Mouse (Mus musculus): ENCODE measurements at regions not wholly inside any gene's neighbourhood (a gene's known extent, or its start where the extent isn't known, plus 50 kb on each side); places are given as distances from the start of the nearest gene placed in this dataset.

- H3K36me3 ChIP-seq (ENCODE audit: control insufficient read depth, insufficient read depth, low read length), result no peaks in the 10 kb centered on the region
- H3K4me2 ChIP-seq, result no peak overlapping the region
- no peak overlapping the region for H3K9ac ChIP-seq (ENCODE audit: low read depth, low read length)
- 75% methylated on average over 5 of the region's 5 CpGs for WGBS (ENCODE audit: insufficient replicate concordance)
- H3K4me3 ChIP-seq (ENCODE audit: low read depth, low read length), result no peak overlapping the region
- H3K4me1 ChIP-seq (ENCODE audit: control insufficient read depth, insufficient read depth, low read length), result no peaks in the 10 kb centered on the region
- no peaks in the 10 kb centered on the region for H3K27me3 ChIP-seq (ENCODE audit: control insufficient read depth, insufficient read depth, low read length)
- no peaks in the 10 kb centered on the region for H3K9me3 ChIP-seq (replicated peaks; ENCODE audit: control insufficient read depth, low read length)
- H3K27ac ChIP-seq (ENCODE audit: low read depth, low read length), result no peak overlapping the region
- no peak for ATAC-seq (replicated peaks; ENCODE audit: insufficient number of reproducible peaks, low FRiP score, low TSS enrichment)
These were observed 168.6 kb upstream of the Dmrta1 start for GRCm38 (mm10) chr4:89510593-89510992.

DNA sequence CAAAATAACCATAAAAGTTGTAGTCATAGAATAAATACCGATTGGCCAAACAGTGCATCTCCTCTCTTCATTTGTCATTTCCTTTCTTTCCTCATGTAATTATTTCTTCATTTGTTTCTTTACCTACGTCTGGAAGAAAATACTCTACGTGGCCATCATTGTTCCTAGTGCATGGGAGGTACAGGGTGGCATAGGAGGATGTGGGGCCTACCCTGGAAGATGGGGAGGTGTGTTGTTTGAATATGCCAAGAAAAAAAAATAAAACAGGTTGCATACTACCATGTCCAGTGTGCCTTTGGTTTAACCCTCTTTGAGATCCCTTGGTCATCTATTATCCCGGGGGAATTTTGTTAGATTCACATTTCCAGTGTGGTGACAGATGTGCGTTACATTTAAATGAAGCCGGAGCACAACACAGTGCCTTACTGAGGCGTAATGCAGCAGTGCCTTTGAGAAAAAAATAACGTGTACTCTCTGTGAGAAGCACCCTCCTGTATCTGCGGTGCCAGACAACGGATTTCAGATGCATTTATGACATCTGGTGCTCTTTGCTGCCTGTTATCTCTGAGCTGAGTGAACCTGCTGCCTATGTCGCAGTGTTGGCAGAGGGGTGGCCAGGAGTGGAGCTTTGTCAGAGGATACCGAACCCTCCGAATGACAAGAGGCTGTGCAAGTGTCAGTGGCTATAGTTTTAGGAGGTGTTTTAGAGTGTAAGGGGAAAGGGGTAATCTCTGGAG, 169.4 kb upstream of the Dmrta1 start:
- no peak overlapping the region for H3K9ac ChIP-seq (ENCODE audit: low read depth, low read length)
- no peak overlapping the region for H3K4me3 ChIP-seq (ENCODE audit: low read depth, low read length)
- no peak overlapping the region for H3K27ac ChIP-seq (ENCODE audit: low read depth, low read length)
- no peaks in the 10 kb centered on the region for H3K4me1 ChIP-seq (ENCODE audit: control insufficient read depth, insufficient read depth, low read length)
- 71% methylated on average over 13 of the region's 13 CpGs for WGBS (ENCODE audit: insufficient replicate concordance)
- no peaks in the 10 kb centered on the region for H3K36me3 ChIP-seq (ENCODE audit: control insufficient read depth, insufficient read depth, low read length)
- no peak for ATAC-seq (replicated peaks; ENCODE audit: insufficient number of reproducible peaks, low FRiP score, low TSS enrichment)
- no peaks in the 10 kb centered on the region for H3K27me3 ChIP-seq (ENCODE audit: control insufficient read depth, insufficient read depth, low read length)
- H3K4me2 ChIP-seq, result no peak overlapping the region
- H3K9me3 ChIP-seq (replicated peaks; ENCODE audit: control insufficient read depth, low read length), result no peaks in the 10 kb centered on the region

DNA sequence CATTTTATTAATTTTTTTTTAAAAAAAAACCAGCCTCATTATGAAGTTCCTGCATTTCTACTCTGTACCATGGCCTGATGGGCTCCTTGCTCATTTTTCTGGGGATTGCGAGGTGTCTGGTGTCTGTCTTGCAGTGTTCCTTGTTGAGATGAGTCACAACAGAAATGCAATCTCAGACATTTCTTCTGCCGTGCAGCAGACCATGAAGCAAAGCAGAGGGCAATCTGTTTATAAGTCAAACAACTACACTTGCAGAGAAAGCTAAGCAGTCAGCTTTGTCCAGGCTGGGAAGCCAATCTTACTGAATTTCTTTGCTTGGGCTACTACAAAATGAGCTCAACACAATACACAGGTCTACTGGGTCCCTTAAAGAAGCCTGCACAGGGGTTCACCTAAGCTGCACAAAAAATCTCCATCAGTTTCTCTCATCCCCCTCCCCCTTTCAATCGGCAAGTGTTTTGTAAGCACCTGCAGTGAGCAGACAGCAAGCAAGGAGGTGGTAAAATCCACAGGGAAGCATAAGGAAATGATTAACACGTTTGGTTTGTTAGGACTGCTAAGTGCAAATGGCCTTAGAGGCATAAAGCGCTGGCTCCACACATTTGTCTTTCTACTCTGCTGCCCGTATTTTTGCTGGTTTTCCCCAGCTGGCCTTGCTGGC, 171.0 kb upstream of the Dmrta1 start:
- Histone ChIP-seq H3K4me1 (ENCODE audit: control insufficient read depth, insufficient read depth, low read length) (no peaks in the 10 kb centered on the region), H3K9me3 (replicated peaks; ENCODE audit: control insufficient read depth, low read length) (no peaks in the 10 kb centered on the region), H3K27ac (ENCODE audit: low read depth, low read length) (no peak overlapping the region), H3K4me2 (no peak overlapping the region), H3K27me3 (ENCODE audit: control insufficient read depth, insufficient read depth, low read length) (no peaks in the 10 kb centered on the region), H3K9ac (ENCODE audit: low read depth, low read length) (no peak overlapping the region), H3K4me3 (ENCODE audit: low read depth, low read length) (no peak overlapping the region), H3K36me3 (ENCODE audit: control insufficient read depth, insufficient read depth, low read length) (no peaks in the 10 kb centered on the region)
- ATAC-seq (replicated peaks; ENCODE audit: insufficient number of reproducible peaks, low FRiP score, low TSS enrichment), result no peak
- WGBS (ENCODE audit: insufficient replicate concordance), result 28% methylated on average over 6 of the region's 6 CpGs

DNA sequence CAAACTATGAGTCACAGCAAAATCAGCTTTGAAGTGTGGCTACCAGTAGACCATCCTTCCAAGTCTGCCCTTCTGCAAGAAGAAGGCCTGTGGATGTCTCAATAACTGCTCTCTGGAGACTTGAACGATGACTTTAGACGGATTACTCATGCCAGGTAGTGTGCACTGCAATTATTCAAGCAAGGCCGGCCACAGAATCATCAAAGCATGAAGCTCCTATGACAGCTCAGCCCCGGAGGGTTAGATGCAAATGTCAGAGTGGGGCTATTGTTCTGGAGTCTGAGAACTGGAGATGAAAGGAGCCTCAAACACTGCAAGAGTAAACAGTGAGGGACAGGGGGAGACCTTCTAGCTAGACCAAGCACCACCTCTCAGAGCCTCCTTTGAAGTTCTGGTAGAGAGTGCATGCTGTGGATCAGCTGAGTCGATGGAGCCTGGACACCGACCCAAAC, 173.8 kb upstream of the Dmrta1 start:
- Histone ChIP-seq H3K27me3 (ENCODE audit: control insufficient read depth, insufficient read depth, low read length) (no peaks in the 10 kb centered on the region), H3K36me3 (ENCODE audit: control insufficient read depth, insufficient read depth, low read length) (no peaks in the 10 kb centered on the region), H3K27ac (ENCODE audit: low read depth, low read length) (no peak overlapping the region), H3K4me1 (ENCODE audit: control insufficient read depth, insufficient read depth, low read length) (no peaks in the 10 kb centered on the region), H3K9ac (ENCODE audit: low read depth, low read length) (no peak overlapping the region), H3K4me3 (ENCODE audit: low read depth, low read length) (no peak overlapping the region), H3K4me2 (no peak overlapping the region), H3K9me3 (replicated peaks; ENCODE audit: control insufficient read depth, low read length) (no peaks in the 10 kb centered on the region)
- 43% methylated on average over 6 of the region's 6 CpGs for WGBS (ENCODE audit: insufficient replicate concordance)
- ATAC-seq (replicated peaks; ENCODE audit: insufficient number of reproducible peaks, low FRiP score, low TSS enrichment), result no peak

DNA sequence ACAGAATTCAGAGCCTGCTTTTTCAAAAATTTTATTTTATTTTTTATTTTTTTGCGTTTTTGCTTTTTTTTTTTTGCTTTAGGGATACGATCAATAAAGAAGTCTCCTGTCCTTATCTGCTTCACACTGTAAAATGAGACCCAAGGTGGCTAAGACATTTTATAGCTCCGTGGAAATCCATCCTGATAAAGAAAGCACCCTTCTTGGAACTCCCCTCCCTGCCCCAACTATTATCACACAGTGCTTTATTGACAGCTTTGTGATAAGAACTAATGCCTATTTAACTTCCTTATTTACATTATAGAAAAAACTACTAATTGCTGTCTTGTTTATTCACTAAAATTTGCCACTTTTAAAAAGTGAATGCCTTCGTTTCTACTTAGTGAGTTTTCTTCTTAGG, 179.0 kb upstream of the Dmrta1 start:
- no peaks in the 10 kb centered on the region for H3K36me3 ChIP-seq (ENCODE audit: control insufficient read depth, insufficient read depth, low read length)
- H3K4me1 ChIP-seq (ENCODE audit: control insufficient read depth, insufficient read depth, low read length), result no peaks in the 10 kb centered on the region
- H3K27ac ChIP-seq (ENCODE audit: low read depth, low read length), result no peak overlapping the region
- no peak overlapping the region for H3K4me3 ChIP-seq (ENCODE audit: low read depth, low read length)
- WGBS (ENCODE audit: insufficient replicate concordance), result 32% methylated on average over 4 of the region's 4 CpGs
- H3K4me2 ChIP-seq, result no peak overlapping the region
- no peaks in the 10 kb centered on the region for H3K9me3 ChIP-seq (replicated peaks; ENCODE audit: control insufficient read depth, low read length)
- H3K9ac ChIP-seq (ENCODE audit: low read depth, low read length), result no peak overlapping the region
- H3K27me3 ChIP-seq (ENCODE audit: control insufficient read depth, insufficient read depth, low read length), result no peaks in the 10 kb centered on the region
- ATAC-seq (replicated peaks; ENCODE audit: insufficient number of reproducible peaks, low FRiP score, low TSS enrichment), result no peak

DNA sequence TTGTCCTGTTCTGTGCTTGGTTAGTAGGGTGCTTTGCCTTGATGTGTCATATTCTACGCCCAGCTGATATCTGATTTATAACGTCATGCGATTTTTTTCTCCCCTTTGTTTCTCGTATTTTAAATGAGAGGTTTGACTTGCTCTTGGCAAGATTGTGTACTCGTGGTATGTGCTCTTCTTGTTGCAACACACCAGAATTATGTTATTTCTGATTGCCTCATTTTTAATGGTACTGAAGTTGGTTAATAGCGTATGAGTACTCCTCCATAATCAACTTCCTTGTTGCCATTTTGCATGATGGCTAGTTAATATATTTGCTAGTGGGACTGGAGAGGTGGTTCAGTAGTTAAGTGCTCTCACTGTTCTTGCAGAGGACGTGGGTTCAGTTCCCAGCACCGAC, 180.1 kb upstream of the Cdkn2b start:
- H3K4me2 ChIP-seq, result no peak overlapping the region
- 86% methylated on average over 8 of the region's 8 CpGs for WGBS (ENCODE audit: insufficient replicate concordance)
- ATAC-seq (replicated peaks; ENCODE audit: insufficient number of reproducible peaks, low FRiP score, low TSS enrichment), result no peak
- no peaks in the 10 kb centered on the region for H3K36me3 ChIP-seq (ENCODE audit: control insufficient read depth, insufficient read depth, low read length)
- H3K9ac ChIP-seq (ENCODE audit: low read depth, low read length), result no peak overlapping the region
- H3K4me3 ChIP-seq (ENCODE audit: low read depth, low read length), result no peak overlapping the region
- no peaks in the 10 kb centered on the region for H3K27me3 ChIP-seq (ENCODE audit: control insufficient read depth, insufficient read depth, low read length)
- H3K4me1 ChIP-seq (ENCODE audit: control insufficient read depth, insufficient read depth, low read length), result 0 out of 2 replicates have a peak, but pooled peaks cover under 1% of the 10 kb centered on the region
- H3K9me3 ChIP-seq (replicated peaks; ENCODE audit: control insufficient read depth, low read length), result no peaks in the 10 kb centered on the region
- no peak overlapping the region for H3K27ac ChIP-seq (ENCODE audit: low read depth, low read length)

DNA sequence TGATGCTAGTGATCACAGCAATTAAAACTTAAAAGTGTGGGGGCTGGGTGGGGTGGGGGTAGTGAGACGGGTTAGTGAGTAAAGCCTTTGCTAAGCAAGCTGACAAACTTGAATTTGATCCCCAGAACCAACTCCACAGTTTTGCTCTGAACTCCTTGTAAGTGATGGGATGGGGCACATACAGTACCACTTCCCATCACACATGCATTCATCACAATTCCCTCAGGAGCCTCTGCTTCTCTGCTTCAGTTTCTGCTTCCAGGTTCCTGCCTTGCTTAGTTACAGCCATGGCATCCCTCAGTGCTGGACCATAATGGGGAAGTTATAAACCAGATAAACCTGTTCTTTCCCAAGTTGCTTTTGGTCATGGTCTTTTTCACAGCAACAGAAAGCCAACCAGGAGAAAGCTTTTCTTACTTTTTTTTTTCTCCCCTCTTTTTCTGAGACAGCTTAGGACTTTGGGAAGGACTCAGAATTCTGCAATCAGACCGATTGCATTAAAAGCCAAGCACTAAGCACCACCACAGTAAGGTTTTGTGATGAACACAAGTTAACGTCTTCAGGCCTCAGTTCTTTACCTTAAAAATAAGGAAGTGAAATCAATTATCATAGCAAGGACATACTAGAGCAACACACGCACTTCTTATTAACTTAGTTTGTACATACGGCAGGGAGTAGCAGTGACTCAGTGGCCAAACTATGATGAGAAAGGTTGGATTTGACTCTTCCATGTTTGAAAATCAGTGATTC, 176.8 kb upstream of the Cdkn2b start:
- no peak for ATAC-seq (replicated peaks; ENCODE audit: insufficient number of reproducible peaks, low FRiP score, low TSS enrichment)
- WGBS (ENCODE audit: insufficient replicate concordance), result 77% methylated on average over 5 of the region's 5 CpGs
- Histone ChIP-seq H3K4me2 (no peak overlapping the region), H3K4me1 (ENCODE audit: control insufficient read depth, insufficient read depth, low read length) (peaks cover 4% of the 10 kb centered on the region; the same call in 1 of the 2 replicates), H3K9ac (ENCODE audit: low read depth, low read length) (no peak overlapping the region), H3K27ac (ENCODE audit: low read depth, low read length) (no peak overlapping the region), H3K36me3 (ENCODE audit: control insufficient read depth, insufficient read depth, low read length) (no peaks in the 10 kb centered on the region), H3K27me3 (ENCODE audit: control insufficient read depth, insufficient read depth, low read length) (no peaks in the 10 kb centered on the region), H3K4me3 (ENCODE audit: low read depth, low read length) (no peak overlapping the region), H3K9me3 (replicated peaks; ENCODE audit: control insufficient read depth, low read length) (no peaks in the 10 kb centered on the region)

DNA sequence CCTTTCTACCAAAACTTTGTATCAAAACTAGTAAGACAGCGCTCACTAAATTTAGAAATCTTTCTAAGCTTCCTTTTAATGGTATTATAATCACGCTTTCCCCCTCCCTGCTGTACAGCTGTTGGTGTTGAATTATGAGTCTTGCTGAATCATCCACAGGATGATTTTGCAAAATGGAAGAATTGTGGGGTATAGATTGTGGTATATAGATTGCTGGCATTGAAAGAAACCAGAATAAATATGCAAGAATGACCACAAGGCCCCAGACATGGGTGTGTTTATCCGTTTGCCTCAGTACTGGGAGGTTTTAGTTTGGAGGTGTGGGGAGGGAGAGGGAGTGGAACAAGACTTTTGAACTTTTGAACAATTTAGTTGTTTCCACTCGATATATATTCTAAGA, 176.1 kb upstream of the Cdkn2b start:
- H3K4me1 ChIP-seq (ENCODE audit: control insufficient read depth, insufficient read depth, low read length), result peaks cover 4% of the 10 kb centered on the region; the same call in 1 of the 2 replicates
- H3K4me2 ChIP-seq, result no peak overlapping the region
- no peak overlapping the region for H3K27ac ChIP-seq (ENCODE audit: low read depth, low read length)
- H3K9me3 ChIP-seq (replicated peaks; ENCODE audit: control insufficient read depth, low read length), result no peaks in the 10 kb centered on the region
- H3K9ac ChIP-seq (ENCODE audit: low read depth, low read length), result no peak overlapping the region
- 69% methylated on average over 4 of the region's 4 CpGs for WGBS (ENCODE audit: insufficient replicate concordance)
- H3K27me3 ChIP-seq (ENCODE audit: control insufficient read depth, insufficient read depth, low read length), result no peaks in the 10 kb centered on the region
- H3K4me3 ChIP-seq (ENCODE audit: low read depth, low read length), result no peak overlapping the region
- ATAC-seq (replicated peaks; ENCODE audit: insufficient number of reproducible peaks, low FRiP score, low TSS enrichment), result no peak
- H3K36me3 ChIP-seq (ENCODE audit: control insufficient read depth, insufficient read depth, low read length), result no peaks in the 10 kb centered on the region

Measured in heart, embryonic 11.5 days (tissue).